Mouse (Mus musculus): ENCODE data around the gene AL732309.1.

AL732309.1 gene

GRCm38 (mm10) chr2:25246183-25247072, at the start of gene AL732309.1:
AL732309.1 (minus strand) TSS chr2:25246863.
- DNase-seq = no peak

- no peak for DNase-seq
These were observed 47.0 kb upstream of the AL732309.1 start for GRCm38 (mm10) chr2:25293706-25294105.

GRCm38 (mm10) chr2:25292856-25293255, 46.2 kb upstream of the AL732309.1 start:
- peak; percentile 89 for DNase-seq

- DNase-seq = peak; percentile 50
These were observed 45.4 kb upstream of the AL732309.1 start for GRCm38 (mm10) chr2:25292054-25292544.

- DNase-seq = peak; percentile 36
These were observed 44.8 kb upstream of the AL732309.1 start for GRCm38 (mm10) chr2:25291184-25292053.

GRCm38 (mm10) chr2:25290816-25291130, 44.1 kb upstream of the AL732309.1 start:
- DNase-seq = peak; percentile 43

GRCm38 (mm10) chr2:25290101-25290815, 43.6 kb upstream of the AL732309.1 start:
- peak; percentile 46 for DNase-seq

- DNase-seq = peak; percentile 81
These were observed 43.0 kb upstream of the AL732309.1 start, which contains the start of gene Lrrc26 for GRCm38 (mm10) chr2:25289651-25290050. Lrrc26 (plus strand) TSS chr2:25289915.

GRCm38 (mm10) chr2:25288734-25289345, 42.2 kb upstream of the AL732309.1 start:
- no peak for DNase-seq

GRCm38 (mm10) chr2:25287927-25288649, 41.4 kb upstream of the AL732309.1 start, which contains the start of gene Tmem210:
Tmem210 (plus strand) TSS chr2:25288145.
- no peak for DNase-seq

- peak; percentile 53 for DNase-seq
These were observed 40.4 kb upstream of the AL732309.1 start for GRCm38 (mm10) chr2:25286837-25287636.

GRCm38 (mm10) chr2:25286314-25286713, 39.7 kb upstream of the AL732309.1 start:
- no peak for DNase-seq

GRCm38 (mm10) chr2:25285551-25285950, 38.9 kb upstream of the AL732309.1 start:
- DNase-seq = no peak

GRCm38 (mm10) chr2:25278928-25279882, 32.5 kb upstream of the AL732309.1 start:
- peak; percentile 91 for DNase-seq

- DNase-seq = no peak
These were observed 26.3 kb upstream of the AL732309.1 start for GRCm38 (mm10) chr2:25273010-25273409.

GRCm38 (mm10) chr2:25272515-25272914, 25.9 kb upstream of the AL732309.1 start:
- no peak for DNase-seq

GRCm38 (mm10) chr2:25271827-25272511, 25.3 kb upstream of the AL732309.1 start, which contains the start of the genes Ssna1 and Anapc2:
Ssna1 (minus strand) TSS chr2:25272438.
Anapc2 (plus strand) TSS chr2:25272478.
- peak; percentile 99 for DNase-seq

- DNase-seq = no peak
These were observed 21.2 kb upstream of the AL732309.1 start for GRCm38 (mm10) chr2:25267746-25268309.

Data from kidney, postnatal 10 days (tissue).